Mouse (Mus musculus) ZHBTc4 (cell line): Measurements from ENCODE around the gene Nabp2.
A peak's percentile ranks its signal among the peaks of the same experiment; 100 is the strongest.

Source experiments
- DNase-seq: peaks from one replicate; pipeline ENCODE4 v3.0.0-alpha.2; 2011; ENCODE audit warnings: low read depth, low spot score

The Nabp2 gene

GRCm38 (mm10) chr10:128359226-128359625 lies 52.1 kb downstream of the Nabp2 start:
- DNase-seq = no peak

- peak; percentile 70 for DNase-seq
Measured at GRCm38 (mm10) chr10:128358796-128359195, 52.5 kb downstream of the Nabp2 start.
